Mouse (Mus musculus): Measurements from ENCODE around the gene Cldn22.

The Cldn22 gene

GRCm38 (mm10) chr8:47824182-47824581, at the start of gene Cldn22:
Gene Cldn22 (plus strand): TSS chr8:47824482.
- no peak for DNase-seq (ENCODE audit: low read depth, low spot score)

DNA sequence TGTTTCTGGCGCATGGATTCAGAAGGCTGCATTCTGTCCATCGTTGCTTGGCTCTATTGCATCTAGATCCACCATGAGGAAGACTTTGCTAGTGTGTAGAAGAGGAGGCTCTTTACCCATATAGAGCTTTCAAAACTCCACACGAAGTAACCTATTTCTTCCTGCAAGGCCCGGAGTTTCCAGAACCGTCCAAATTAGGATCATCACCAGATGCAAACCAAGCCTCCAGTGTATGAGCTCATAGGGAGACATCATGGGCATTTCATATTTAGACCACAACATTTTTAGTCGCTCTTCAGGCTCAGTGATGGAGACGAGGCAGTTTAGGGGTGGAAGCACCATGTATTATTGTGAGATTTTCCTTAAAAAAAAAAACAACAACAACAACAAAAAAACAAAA, 46.9 kb upstream of the Cldn22 start:
- Histone ChIP-seq H3K27me3 (ENCODE audit: control insufficient read depth, insufficient read depth, low read length, poor library complexity, severe bottlenecking) (no peaks in the 10 kb centered on the region), H3K36me3 (ENCODE audit: control insufficient read depth, insufficient read depth, low read length, poor library complexity, severe bottlenecking) (no peaks in the 10 kb centered on the region)
- no peak for DNase-seq (ENCODE audit: low read depth, low spot score)

More at GRCm38 (mm10) chr8:47824182-47824581, at the start of gene Cldn22:
- Histone ChIP-seq H3K36me3 (ENCODE audit: control insufficient read depth, insufficient read depth, low read length, poor library complexity, severe bottlenecking) (no peaks in the 10 kb centered on the region), H3K27me3 (ENCODE audit: control insufficient read depth, insufficient read depth, low read length, poor library complexity, severe bottlenecking) (no peaks in the 10 kb centered on the region)

DNA sequence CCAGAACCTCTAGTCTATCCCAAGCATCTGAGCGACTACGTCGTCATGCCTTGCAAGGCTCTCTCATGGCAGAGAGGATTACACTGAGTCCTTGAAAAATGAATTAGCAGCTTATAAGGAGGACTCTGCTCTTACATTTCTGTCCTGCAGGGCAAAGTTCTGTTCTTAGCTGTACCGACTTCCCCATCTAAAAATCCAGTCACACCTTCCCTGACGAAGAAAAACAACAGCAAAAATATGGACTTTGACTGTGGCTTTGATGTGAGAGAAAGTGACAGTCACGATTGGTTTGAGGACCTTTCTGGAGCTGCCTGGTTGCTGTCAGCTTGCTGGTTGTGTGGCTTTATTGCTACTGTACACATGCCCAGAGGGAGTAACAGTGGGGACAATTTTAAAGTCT, 44.7 kb upstream of the Cldn22 start:
- Histone ChIP-seq H3K36me3 (ENCODE audit: control insufficient read depth, insufficient read depth, low read length, poor library complexity, severe bottlenecking) (no peaks in the 10 kb centered on the region), H3K27me3 (ENCODE audit: control insufficient read depth, insufficient read depth, low read length, poor library complexity, severe bottlenecking) (no peaks in the 10 kb centered on the region)
- DNase-seq (ENCODE audit: low read depth, low spot score): no peak

DNA sequence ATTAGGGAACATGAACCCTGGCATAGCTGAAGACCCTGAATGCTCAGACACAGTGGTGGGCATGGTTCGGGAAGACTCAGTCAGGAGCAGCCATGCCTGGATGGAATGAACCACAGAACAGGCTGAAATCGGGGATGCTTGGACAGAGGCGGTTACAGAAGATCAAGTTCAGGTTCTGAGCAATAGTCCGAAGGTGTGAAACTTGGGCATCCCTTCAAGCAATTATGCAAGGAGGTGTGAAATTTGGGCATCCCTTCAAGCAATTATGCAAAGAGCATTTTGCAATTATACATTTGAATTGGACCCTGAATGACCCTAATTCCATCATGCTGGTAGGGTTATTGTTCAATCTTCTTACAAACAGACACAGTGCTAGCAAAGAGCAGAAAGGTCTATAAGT, 42.4 kb upstream of the Cldn22 start:
- DNase-seq (ENCODE audit: low read depth, low spot score): no peak
- H3K36me3 ChIP-seq (ENCODE audit: control insufficient read depth, insufficient read depth, low read length, poor library complexity, severe bottlenecking): no peaks in the 10 kb centered on the region
- H3K27me3 ChIP-seq (ENCODE audit: control insufficient read depth, insufficient read depth, low read length, poor library complexity, severe bottlenecking): no peaks in the 10 kb centered on the region

DNA sequence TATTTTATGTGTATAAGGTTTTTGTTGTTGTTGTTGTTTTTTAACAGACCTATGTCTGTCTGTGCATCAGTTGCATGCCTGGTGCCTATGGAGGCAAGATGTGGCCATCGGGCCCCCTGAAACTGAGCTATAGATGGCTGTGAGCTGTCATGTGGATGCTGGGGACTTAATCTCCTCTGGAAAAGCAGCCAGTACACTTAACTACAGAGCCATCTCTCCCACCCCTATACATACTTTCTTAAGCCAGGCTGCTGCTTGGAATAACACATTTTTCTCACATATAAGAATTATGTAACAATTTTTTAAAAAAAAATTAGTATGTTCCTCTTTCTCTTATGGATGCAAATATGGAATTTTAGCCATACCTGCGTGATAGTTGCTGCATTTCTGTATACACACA, 40.7 kb upstream of the Cldn22 start:
- Histone ChIP-seq H3K36me3 (ENCODE audit: control insufficient read depth, insufficient read depth, low read length, poor library complexity, severe bottlenecking) (no peaks in the 10 kb centered on the region), H3K27me3 (ENCODE audit: control insufficient read depth, insufficient read depth, low read length, poor library complexity, severe bottlenecking) (no peaks in the 10 kb centered on the region)
- no peak for DNase-seq (ENCODE audit: low read depth, low spot score)

GRCm38 (mm10) chr8:47783944-47784343, 40.3 kb upstream of the Cldn22 start:
- no peak for DNase-seq (ENCODE audit: low read depth, low spot score)
- H3K27me3 ChIP-seq (ENCODE audit: control insufficient read depth, insufficient read depth, low read length, poor library complexity, severe bottlenecking): no peaks in the 10 kb centered on the region

GRCm38 (mm10) chr8:47784436-47784835, 39.8 kb upstream of the Cldn22 start:
- Histone ChIP-seq H3K36me3 (ENCODE audit: control insufficient read depth, insufficient read depth, low read length, poor library complexity, severe bottlenecking) (no peaks in the 10 kb centered on the region), H3K27me3 (ENCODE audit: control insufficient read depth, insufficient read depth, low read length, poor library complexity, severe bottlenecking) (no peaks in the 10 kb centered on the region)
- no peak for DNase-seq (ENCODE audit: low read depth, low spot score)

More at GRCm38 (mm10) chr8:47783944-47784343, 40.3 kb upstream of the Cldn22 start:
- no peaks in the 10 kb centered on the region for H3K36me3 ChIP-seq (ENCODE audit: control insufficient read depth, insufficient read depth, low read length, poor library complexity, severe bottlenecking)

DNA sequence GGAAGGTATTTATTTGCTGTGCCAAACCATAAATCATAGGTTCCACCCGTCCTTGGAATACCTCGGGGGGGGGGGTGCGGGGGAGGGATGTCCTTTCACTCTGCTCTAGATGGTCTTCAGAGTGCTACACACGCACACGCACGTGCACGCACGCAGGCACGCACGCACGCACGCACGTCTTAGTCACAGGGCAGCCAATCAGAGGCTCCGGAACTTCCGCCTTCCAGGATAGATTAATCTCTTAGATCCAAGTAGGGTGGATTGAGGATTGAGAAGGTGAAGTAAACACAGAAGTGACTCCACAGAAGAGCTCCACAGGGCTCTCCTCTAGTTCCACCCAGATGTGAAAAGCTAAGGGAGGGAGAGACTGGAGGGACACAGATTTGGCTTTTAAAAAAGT, 38.0 kb upstream of the Cldn22 start:
- DNase-seq (ENCODE audit: low read depth, low spot score): no peak
- Histone ChIP-seq H3K27me3 (ENCODE audit: control insufficient read depth, insufficient read depth, low read length, poor library complexity, severe bottlenecking) (no peaks in the 10 kb centered on the region), H3K36me3 (ENCODE audit: control insufficient read depth, insufficient read depth, low read length, poor library complexity, severe bottlenecking) (no peaks in the 10 kb centered on the region)

- Histone ChIP-seq H3K27me3 (ENCODE audit: control insufficient read depth, insufficient read depth, low read length, poor library complexity, severe bottlenecking) (no peaks in the 10 kb centered on the region), H3K36me3 (ENCODE audit: control insufficient read depth, insufficient read depth, low read length, poor library complexity, severe bottlenecking) (no peaks in the 10 kb centered on the region)
- DNase-seq (ENCODE audit: low read depth, low spot score): no peak
Measured at GRCm38 (mm10) chr8:47787705-47788104, 36.6 kb upstream of the Cldn22 start.

DNA sequence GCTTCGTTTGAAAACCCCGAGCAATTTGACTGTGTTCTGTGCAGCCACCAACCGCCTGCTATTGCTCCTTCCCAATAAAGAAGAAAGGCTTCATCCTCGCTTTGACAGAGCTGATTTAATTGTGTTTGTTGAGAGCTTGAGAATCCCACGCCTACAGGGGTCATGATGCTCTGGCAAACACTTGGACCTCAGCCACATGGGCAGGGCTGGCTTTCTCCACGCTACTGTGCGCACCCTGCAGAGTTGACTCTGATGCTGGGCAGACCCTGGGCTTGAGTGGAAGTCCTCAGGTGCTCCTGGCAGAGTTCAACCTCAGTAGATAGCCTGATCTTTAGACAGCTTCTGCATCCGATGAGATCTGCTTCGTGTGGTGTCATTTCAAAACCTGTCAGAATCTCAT, 32.3 kb upstream of the Cldn22 start:
- DNase-seq (ENCODE audit: low read depth, low spot score): no peak
- no peaks in the 10 kb centered on the region for H3K27me3 ChIP-seq (ENCODE audit: control insufficient read depth, insufficient read depth, low read length, poor library complexity, severe bottlenecking)

DNA sequence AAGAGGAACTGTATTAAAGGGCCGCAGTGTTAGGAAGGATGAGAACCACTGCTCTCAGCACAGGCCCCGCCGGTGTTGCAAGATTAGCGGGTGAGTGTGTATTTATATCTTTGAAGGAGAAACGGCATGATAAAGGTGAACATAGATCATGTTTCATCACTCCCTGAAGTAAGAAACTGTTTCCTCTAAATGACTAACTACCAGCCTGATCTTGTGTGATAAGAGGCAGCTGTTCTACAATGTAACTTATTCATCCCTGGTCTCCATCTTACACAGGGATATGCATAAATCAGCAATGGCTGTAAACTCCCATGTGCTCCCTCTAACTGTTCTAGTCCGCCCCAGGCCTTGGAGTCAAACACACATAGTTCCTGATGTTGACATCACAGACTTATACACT, 24.8 kb upstream of the Cldn22 start:
- DNase-seq (ENCODE audit: low read depth, low spot score): no peak
- Histone ChIP-seq H3K36me3 (ENCODE audit: control insufficient read depth, insufficient read depth, low read length, poor library complexity, severe bottlenecking) (no peaks in the 10 kb centered on the region), H3K27me3 (ENCODE audit: control insufficient read depth, insufficient read depth, low read length, poor library complexity, severe bottlenecking) (no peaks in the 10 kb centered on the region)

More for the DNA sequence above, 32.3 kb upstream of the Cldn22 start:
- no peaks in the 10 kb centered on the region for H3K36me3 ChIP-seq (ENCODE audit: control insufficient read depth, insufficient read depth, low read length, poor library complexity, severe bottlenecking)

GRCm38 (mm10) chr8:47802349-47802748, 21.9 kb upstream of the Cldn22 start:
- DNase-seq (ENCODE audit: low read depth, low spot score): no peak
- no peaks in the 10 kb centered on the region for H3K27me3 ChIP-seq (ENCODE audit: control insufficient read depth, insufficient read depth, low read length, poor library complexity, severe bottlenecking)
- no peaks in the 10 kb centered on the region for H3K36me3 ChIP-seq (ENCODE audit: control insufficient read depth, insufficient read depth, low read length, poor library complexity, severe bottlenecking)

GRCm38 (mm10) chr8:47804262-47804661, 20.0 kb upstream of the Cldn22 start:
- DNase-seq (ENCODE audit: low read depth, low spot score): no peak
- no peaks in the 10 kb centered on the region for H3K27me3 ChIP-seq (ENCODE audit: control insufficient read depth, insufficient read depth, low read length, poor library complexity, severe bottlenecking)
- H3K36me3 ChIP-seq (ENCODE audit: control insufficient read depth, insufficient read depth, low read length, poor library complexity, severe bottlenecking): no peaks in the 10 kb centered on the region

GRCm38 (mm10) chr8:47809970-47810665, 14.2 kb upstream of the Cldn22 start:
- H3K36me3 ChIP-seq (ENCODE audit: control insufficient read depth, insufficient read depth, low read length, poor library complexity, severe bottlenecking): no peaks in the 10 kb centered on the region
- no peaks in the 10 kb centered on the region for H3K27me3 ChIP-seq (ENCODE audit: control insufficient read depth, insufficient read depth, low read length, poor library complexity, severe bottlenecking)
- no peak for DNase-seq (ENCODE audit: low read depth, low spot score)

DNA sequence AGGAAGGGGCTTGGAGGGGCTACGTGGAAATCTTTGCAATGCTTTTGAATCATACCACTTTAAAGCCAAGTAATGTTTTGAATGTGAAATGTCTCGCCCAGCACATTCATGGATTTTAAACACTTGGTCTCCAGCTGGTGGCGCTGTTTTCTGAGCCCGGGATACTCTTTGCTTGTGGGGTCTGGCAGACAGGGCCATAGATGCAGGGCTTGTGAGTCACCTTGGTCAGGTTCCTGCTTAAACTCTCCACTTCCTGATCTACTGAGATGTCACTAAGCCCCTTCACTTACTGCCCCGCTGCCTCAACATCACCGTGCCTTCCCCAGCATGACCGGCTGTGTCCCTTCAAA, 13.6 kb upstream of the Cldn22 start:
- DNase-seq (ENCODE audit: low read depth, low spot score): no peak
- Histone ChIP-seq H3K36me3 (ENCODE audit: control insufficient read depth, insufficient read depth, low read length, poor library complexity, severe bottlenecking) (no peaks in the 10 kb centered on the region), H3K27me3 (ENCODE audit: control insufficient read depth, insufficient read depth, low read length, poor library complexity, severe bottlenecking) (no peaks in the 10 kb centered on the region)

GRCm38 (mm10) chr8:47811221-47811620, 13.1 kb upstream of the Cldn22 start:
- H3K27me3 ChIP-seq (ENCODE audit: control insufficient read depth, insufficient read depth, low read length, poor library complexity, severe bottlenecking): no peaks in the 10 kb centered on the region
- no peak for DNase-seq (ENCODE audit: low read depth, low spot score)
- no peaks in the 10 kb centered on the region for H3K36me3 ChIP-seq (ENCODE audit: control insufficient read depth, insufficient read depth, low read length, poor library complexity, severe bottlenecking)

Data from splenic B cell, adult 2 months (primary cell).